Mouse (Mus musculus): ENCODE measurements around the gene Pum1. TPM values are rescaled to one million over a fixed set of nuclear protein-coding genes. Genes with fewer than 3 reads are reported as not detected.

Gene Pum1
- polyA plus RNA-seq, 1 experiment: 58.1 TPM

DNA sequence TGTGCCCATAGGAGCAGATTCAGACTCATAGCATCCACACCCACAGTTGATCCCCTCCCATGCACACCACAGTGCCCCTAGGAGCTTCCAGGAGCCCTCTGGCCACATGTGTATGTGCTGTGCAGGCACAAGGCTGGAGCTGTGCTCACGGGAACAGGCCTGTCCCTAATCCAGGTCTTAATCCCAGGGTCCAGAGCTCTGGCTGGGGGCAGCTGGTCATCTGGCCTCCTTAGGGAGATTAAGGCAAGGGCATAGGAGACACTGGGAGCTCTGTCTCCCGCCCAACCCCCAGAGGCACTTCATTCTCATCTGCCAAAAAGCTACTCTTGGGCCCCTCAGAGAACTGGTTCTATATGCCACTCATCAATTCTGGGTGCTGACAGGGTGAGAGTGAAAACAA is 140.5 kb downstream of the Pum1 start:
- no peak overlapping the region for H3K27ac ChIP-seq (ENCODE audit: insufficient read depth, low read length)
- no peak overlapping the region for H3K4me3 ChIP-seq (ENCODE audit: insufficient read depth, low read length)
- H3K4me1 ChIP-seq (ENCODE audit: control insufficient read depth, insufficient read depth, low read length): peaks cover 13% of the 10 kb centered on the region
- TF ChIP-seq CTCF (IDR thresholded peaks at IDR 0.05; ENCODE audit: extremely low read depth, insufficient read depth, low read length) (no peak), POLR2A (IDR thresholded peaks at IDR 0.05; ENCODE audit: extremely low read depth, insufficient read depth, low read length) (no peak)

- no peak overlapping the region for H3K4me3 ChIP-seq (ENCODE audit: insufficient read depth, low read length)
- H3K27ac ChIP-seq (ENCODE audit: insufficient read depth, low read length): no peak overlapping the region
- peaks cover 13% of the 10 kb centered on the region for H3K4me1 ChIP-seq (ENCODE audit: control insufficient read depth, insufficient read depth, low read length)
- TF ChIP-seq POLR2A (IDR thresholded peaks at IDR 0.05; ENCODE audit: extremely low read depth, insufficient read depth, low read length) (no peak), CTCF (IDR thresholded peaks at IDR 0.05; ENCODE audit: extremely low read depth, insufficient read depth, low read length) (no peak)
These were observed 141.2 kb downstream of the Pum1 start for GRCm38 (mm10) chr4:130804292-130804691.

- Histone ChIP-seq H3K4me3 (ENCODE audit: insufficient read depth, low read length) (no peak overlapping the region), H3K27ac (ENCODE audit: insufficient read depth, low read length) (peak overlapping the region; percentile 67), H3K4me1 (ENCODE audit: control insufficient read depth, insufficient read depth, low read length) (peaks cover 10% of the 10 kb centered on the region)
- TF ChIP-seq POLR2A (IDR thresholded peaks at IDR 0.05; ENCODE audit: extremely low read depth, insufficient read depth, low read length) (no peak), CTCF (IDR thresholded peaks at IDR 0.05; ENCODE audit: extremely low read depth, insufficient read depth, low read length) (no peak)
These were observed 141.7 kb downstream of the Pum1 start for GRCm38 (mm10) chr4:130804771-130805361.

DNA sequence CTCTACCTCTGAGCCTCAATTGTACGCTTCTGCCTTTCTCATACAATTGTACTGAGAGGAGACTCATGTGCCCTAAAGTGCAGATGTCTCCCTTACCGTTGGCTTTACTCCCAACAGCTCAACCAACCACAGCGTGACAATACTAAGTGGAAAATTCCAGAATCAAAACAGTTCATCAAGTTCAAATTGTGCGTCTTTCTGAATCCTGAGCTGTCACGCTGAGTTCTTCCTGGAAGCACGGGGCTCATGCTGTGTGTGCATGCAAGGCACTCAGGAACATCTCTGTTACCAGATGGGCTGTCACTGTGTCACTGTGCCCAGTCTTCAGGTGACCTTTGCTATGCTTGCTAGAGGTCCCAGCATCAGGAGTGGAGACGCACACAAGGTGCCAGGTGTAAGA is 142.6 kb downstream of the Pum1 start:
- TF ChIP-seq POLR2A (IDR thresholded peaks at IDR 0.05; ENCODE audit: extremely low read depth, insufficient read depth, low read length) (no peak), CTCF (IDR thresholded peaks at IDR 0.05; ENCODE audit: extremely low read depth, insufficient read depth, low read length) (no peak)
- Histone ChIP-seq H3K4me3 (ENCODE audit: insufficient read depth, low read length) (no peak overlapping the region), H3K4me1 (ENCODE audit: control insufficient read depth, insufficient read depth, low read length) (peaks cover 10% of the 10 kb centered on the region), H3K27ac (ENCODE audit: insufficient read depth, low read length) (peak overlapping the region; percentile 62)

DNA sequence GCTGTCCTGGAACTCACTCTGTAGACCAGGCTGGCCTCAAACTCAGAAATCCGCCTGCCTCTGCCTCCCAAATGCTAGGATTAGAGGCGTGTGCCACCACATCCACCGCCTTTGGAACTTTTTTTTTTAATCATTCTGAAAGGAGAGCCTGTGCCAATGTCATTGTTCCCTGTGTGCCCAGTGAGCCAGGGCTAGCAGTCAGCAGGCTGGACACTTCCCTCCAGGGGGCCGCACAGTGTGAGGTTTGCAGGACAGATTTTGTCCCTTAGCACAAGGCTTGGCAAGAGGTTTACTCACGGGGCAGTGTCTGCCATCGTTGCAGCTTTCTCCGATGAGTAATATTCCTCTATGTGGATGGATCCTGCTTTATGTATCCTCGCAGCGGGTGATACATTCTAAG is 143.6 kb downstream of the Pum1 start:
- Histone ChIP-seq H3K27ac (ENCODE audit: insufficient read depth, low read length) (no peak overlapping the region), H3K4me1 (ENCODE audit: control insufficient read depth, insufficient read depth, low read length) (peaks cover 13% of the 10 kb centered on the region), H3K4me3 (ENCODE audit: insufficient read depth, low read length) (no peak overlapping the region)
- TF ChIP-seq CTCF (IDR thresholded peaks at IDR 0.05; ENCODE audit: extremely low read depth, insufficient read depth, low read length): no peak
- TF ChIP-seq POLR2A (IDR thresholded peaks at IDR 0.05; ENCODE audit: extremely low read depth, insufficient read depth, low read length): no peak

DNA sequence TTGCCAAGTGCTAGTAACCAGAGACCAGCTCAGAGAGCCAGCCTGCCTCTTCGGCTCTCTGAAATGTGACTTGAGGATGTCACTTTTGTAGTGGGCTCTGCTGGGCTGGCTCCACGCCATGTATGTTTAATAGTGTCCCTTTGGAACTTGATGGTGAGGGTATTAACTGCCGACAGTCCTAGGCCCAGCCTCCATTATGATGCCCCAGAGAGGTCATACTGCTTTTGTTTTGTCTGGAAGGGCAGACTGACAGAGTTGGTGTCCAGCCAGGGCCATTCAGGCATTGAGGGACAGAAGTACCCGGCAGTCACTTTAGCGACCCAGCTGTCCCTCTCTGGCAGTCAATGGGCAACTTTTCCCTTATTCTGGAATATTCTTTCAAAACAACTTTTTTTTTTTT is 146.7 kb downstream of the Pum1 start:
- Histone ChIP-seq H3K4me1 (ENCODE audit: control insufficient read depth, insufficient read depth, low read length) (peaks cover 21% of the 10 kb centered on the region), H3K27ac (ENCODE audit: insufficient read depth, low read length) (no peak overlapping the region), H3K4me3 (ENCODE audit: insufficient read depth, low read length) (no peak overlapping the region)
- TF ChIP-seq POLR2A (IDR thresholded peaks at IDR 0.05; ENCODE audit: extremely low read depth, insufficient read depth, low read length): no peak
- no peak for TF ChIP-seq CTCF (IDR thresholded peaks at IDR 0.05; ENCODE audit: extremely low read depth, insufficient read depth, low read length)

DNA sequence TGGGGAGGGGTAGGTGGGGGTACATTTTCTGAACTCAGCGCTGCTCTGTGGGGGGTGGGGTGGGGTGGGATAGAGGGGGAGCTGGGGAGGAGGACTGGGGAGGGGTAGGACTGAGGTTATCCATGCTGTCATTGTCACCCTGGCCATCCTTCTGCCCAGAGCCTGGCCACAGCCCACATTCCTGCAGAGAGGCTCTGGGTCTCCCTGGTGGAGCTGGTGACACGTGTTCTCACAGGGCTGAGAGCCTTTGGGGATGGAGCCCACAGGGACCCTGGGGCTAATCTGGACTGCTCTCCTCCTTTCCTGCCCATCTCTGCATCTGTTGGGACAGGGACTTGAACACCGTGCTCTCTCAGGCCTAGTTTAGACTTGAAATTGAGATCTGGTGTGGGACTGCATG is 147.7 kb downstream of the Pum1 start:
- TF ChIP-seq POLR2A (IDR thresholded peaks at IDR 0.05; ENCODE audit: extremely low read depth, insufficient read depth, low read length): no peak
- TF ChIP-seq CTCF (IDR thresholded peaks at IDR 0.05; ENCODE audit: extremely low read depth, insufficient read depth, low read length): no peak
- no peak overlapping the region for H3K27ac ChIP-seq (ENCODE audit: insufficient read depth, low read length)
- no peak overlapping the region for H3K4me3 ChIP-seq (ENCODE audit: insufficient read depth, low read length)
- H3K4me1 ChIP-seq (ENCODE audit: control insufficient read depth, insufficient read depth, low read length): peaks cover 19% of the 10 kb centered on the region

DNA sequence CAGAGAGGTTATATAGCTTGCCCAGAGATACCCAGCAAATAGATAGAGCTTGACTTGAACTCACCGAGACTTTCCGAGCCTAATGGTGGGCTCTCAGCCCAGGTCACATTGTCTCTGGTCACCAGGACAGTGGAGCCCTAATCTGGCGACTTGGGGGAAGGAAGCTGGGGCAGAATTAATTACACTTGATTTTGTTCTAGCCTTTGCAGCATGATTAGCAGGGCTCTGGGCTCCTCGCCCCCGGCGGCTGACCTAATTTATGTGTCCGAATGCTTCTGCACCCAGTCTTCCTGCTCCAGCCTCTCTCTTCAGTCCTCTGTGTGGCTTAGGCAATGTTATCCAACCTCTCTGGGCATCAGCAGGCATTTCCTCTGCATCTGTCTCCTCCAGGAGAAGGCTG is 148.3 kb downstream of the Pum1 start:
- H3K27ac ChIP-seq (ENCODE audit: insufficient read depth, low read length): no peak overlapping the region
- no peak overlapping the region for H3K4me3 ChIP-seq (ENCODE audit: insufficient read depth, low read length)
- TF ChIP-seq POLR2A (IDR thresholded peaks at IDR 0.05; ENCODE audit: extremely low read depth, insufficient read depth, low read length) (no peak), CTCF (IDR thresholded peaks at IDR 0.05; ENCODE audit: extremely low read depth, insufficient read depth, low read length) (no peak)
- peaks cover 18% of the 10 kb centered on the region for H3K4me1 ChIP-seq (ENCODE audit: control insufficient read depth, insufficient read depth, low read length)

GRCm38 (mm10) chr4:130813958-130814357 is 150.8 kb downstream of the Pum1 start:
- TF ChIP-seq CTCF (IDR thresholded peaks at IDR 0.05; ENCODE audit: extremely low read depth, insufficient read depth, low read length) (no peak), POLR2A (IDR thresholded peaks at IDR 0.05; ENCODE audit: extremely low read depth, insufficient read depth, low read length) (no peak)
- H3K4me3 ChIP-seq (ENCODE audit: insufficient read depth, low read length): no peak overlapping the region
- peaks cover 18% of the 10 kb centered on the region for H3K4me1 ChIP-seq (ENCODE audit: control insufficient read depth, insufficient read depth, low read length)

GRCm38 (mm10) chr4:130814742-130815330 is 151.7 kb downstream of the Pum1 start:
- Histone ChIP-seq H3K4me3 (ENCODE audit: insufficient read depth, low read length) (no peak overlapping the region), H3K27ac (ENCODE audit: insufficient read depth, low read length) (no peak overlapping the region), H3K4me1 (ENCODE audit: control insufficient read depth, insufficient read depth, low read length) (peaks cover 18% of the 10 kb centered on the region)
- no peak for TF ChIP-seq CTCF (IDR thresholded peaks at IDR 0.05; ENCODE audit: extremely low read depth, insufficient read depth, low read length)
- TF ChIP-seq POLR2A (IDR thresholded peaks at IDR 0.05; ENCODE audit: extremely low read depth, insufficient read depth, low read length): no peak

More at GRCm38 (mm10) chr4:130813958-130814357, 150.8 kb downstream of the Pum1 start:
- no peak overlapping the region for H3K27ac ChIP-seq (ENCODE audit: insufficient read depth, low read length)
